Mouse (Mus musculus): ENCODE data around the gene Ccdc107. TPM values are rescaled to one million over a fixed set of nuclear protein-coding genes. Genes with fewer than 3 reads are reported as not detected.

Ccdc107 gene
- polyA plus RNA-seq, 1 experiment from 2014 or later, result 109 TPM

DNA sequence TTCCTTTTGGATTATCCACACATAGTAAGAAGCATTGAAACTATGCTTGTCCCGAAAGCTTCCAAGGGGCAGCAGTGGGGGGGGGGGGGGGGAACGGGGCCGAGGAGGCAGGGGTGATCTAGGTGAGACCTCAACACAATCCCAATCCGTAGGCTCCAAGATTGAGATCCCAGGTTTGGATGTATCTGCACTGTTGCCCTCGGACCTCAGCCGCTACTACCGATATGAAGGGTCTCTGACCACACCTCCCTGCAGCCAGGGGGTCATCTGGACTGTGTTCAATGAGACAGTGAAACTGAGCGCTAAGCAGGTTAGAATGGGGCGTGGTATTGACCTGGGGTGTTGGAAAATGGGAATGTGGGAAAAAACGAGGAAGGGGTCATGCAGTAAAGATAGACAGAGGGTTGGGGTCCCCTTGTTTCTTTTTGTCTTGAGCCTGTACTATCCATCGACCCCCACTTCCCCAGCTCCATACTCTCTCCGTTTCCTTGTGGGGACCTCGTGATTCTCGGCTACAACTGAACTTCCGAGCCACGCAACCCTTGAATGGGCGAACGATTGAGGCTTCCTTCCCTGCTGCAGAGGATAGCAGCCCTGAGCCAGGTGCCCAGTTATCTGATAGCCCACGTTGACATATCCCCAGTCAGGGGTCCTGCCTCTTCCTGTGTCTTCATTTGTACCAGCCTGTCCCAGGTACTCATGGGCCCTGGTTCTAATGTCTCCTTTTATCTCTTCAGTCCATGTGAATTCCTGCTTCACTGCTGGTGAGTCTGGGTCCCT lies 19.2 kb downstream of the Ccdc107 start:
- DNase-seq (ENCODE audit: low spot score) (no peak), ATAC-seq (replicated peaks; ENCODE audit: low FRiP score, low TSS enrichment, low read depth) (no peak)
- Histone ChIP-seq H3K27ac (ENCODE audit: low read depth) (no peak overlapping the region), H3K4me3 (ENCODE audit: low read depth, low read length) (no peak overlapping the region), H3K4me2 (ENCODE audit: low read length) (no peak overlapping the region), H3K36me3 (ENCODE audit: control insufficient read depth, insufficient read depth, low read length) (peaks cover 13% of the 10 kb centered on the region), H3K9ac (ENCODE audit: low read length) (no peak overlapping the region), H3K27me3 (replicated peaks; ENCODE audit: control insufficient read depth, insufficient read depth, low read length) (no peaks in the 10 kb centered on the region), H3K4me1 (replicated peaks; ENCODE audit: control insufficient read depth, insufficient read depth, low read length) (peaks cover 14% of the 10 kb centered on the region; the same call in 1 of the 2 replicates), H3K9me3 (ENCODE audit: control insufficient read depth, low read length) (no peaks in the 10 kb centered on the region)
- 74% methylated on average over 17 of the region's 19 CpGs for WGBS

GRCm38 (mm10) chr4:43512653-43513052 lies 20.0 kb downstream of the Ccdc107 start:
- DNase-seq (ENCODE audit: low spot score), result no peak

GRCm38 (mm10) chr4:43513300-43513699 lies 20.6 kb downstream of the Ccdc107 start:
- Histone ChIP-seq H3K4me3 (ENCODE audit: low read depth, low read length) (no peak overlapping the region), H3K4me2 (ENCODE audit: low read length) (no peak overlapping the region), H3K9me3 (ENCODE audit: control insufficient read depth, low read length) (no peaks in the 10 kb centered on the region), H3K9ac (ENCODE audit: low read length) (no peak overlapping the region), H3K36me3 (ENCODE audit: control insufficient read depth, insufficient read depth, low read length) (peaks cover 27% of the 10 kb centered on the region), H3K4me1 (replicated peaks; ENCODE audit: control insufficient read depth, insufficient read depth, low read length) (peaks cover 6% of the 10 kb centered on the region; the same call in 1 of the 2 replicates), H3K27ac (ENCODE audit: low read depth) (no peak overlapping the region), H3K27me3 (replicated peaks; ENCODE audit: control insufficient read depth, insufficient read depth, low read length) (no peaks in the 10 kb centered on the region)
- WGBS, result 88% methylated on average over 4 of the region's 4 CpGs
- no peak for ATAC-seq (replicated peaks; ENCODE audit: low FRiP score, low TSS enrichment, low read depth)
- no peak for DNase-seq (ENCODE audit: low spot score)

More at GRCm38 (mm10) chr4:43512653-43513052, 20.0 kb downstream of the Ccdc107 start:
- H3K9ac ChIP-seq (ENCODE audit: low read length), result no peak overlapping the region
- no peaks in the 10 kb centered on the region for H3K9me3 ChIP-seq (ENCODE audit: control insufficient read depth, low read length)
- H3K4me1 ChIP-seq (replicated peaks; ENCODE audit: control insufficient read depth, insufficient read depth, low read length), result peaks cover 12% of the 10 kb centered on the region; the same call in 1 of the 2 replicates
- H3K27me3 ChIP-seq (replicated peaks; ENCODE audit: control insufficient read depth, insufficient read depth, low read length), result no peaks in the 10 kb centered on the region
- H3K27ac ChIP-seq (ENCODE audit: low read depth), result no peak overlapping the region
- WGBS, result 64% methylated on average over 7 of the region's 7 CpGs
- H3K36me3 ChIP-seq (ENCODE audit: control insufficient read depth, insufficient read depth, low read length), result peaks cover 20% of the 10 kb centered on the region
- no peak overlapping the region for H3K4me2 ChIP-seq (ENCODE audit: low read length)
- no peak for ATAC-seq (replicated peaks; ENCODE audit: low FRiP score, low TSS enrichment, low read depth)
- no peak overlapping the region for H3K4me3 ChIP-seq (ENCODE audit: low read depth, low read length)

DNA sequence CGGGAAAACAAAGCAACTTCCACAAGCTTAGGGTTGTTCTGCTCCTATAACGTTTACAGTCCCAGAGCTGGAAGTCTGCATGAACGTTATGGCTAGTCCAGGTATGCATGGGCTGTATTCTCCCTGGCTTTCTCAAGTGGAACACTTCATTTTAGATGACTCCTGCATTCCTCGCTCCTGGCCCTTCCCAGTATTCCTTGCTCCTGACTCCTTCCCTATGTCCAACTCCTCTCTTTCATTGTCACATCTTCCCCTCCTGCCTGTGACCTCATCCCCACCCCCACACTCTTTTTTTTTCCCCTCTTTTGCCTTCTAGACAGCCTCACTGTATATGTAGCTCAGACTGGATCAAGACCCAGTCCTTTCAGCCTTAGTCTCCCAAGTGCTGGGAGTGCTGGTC lies 21.1 kb downstream of the Ccdc107 start:
- no peak overlapping the region for H3K4me3 ChIP-seq (ENCODE audit: low read depth, low read length)
- WGBS, result 67% methylated on average over 4 of the region's 4 CpGs
- no peak overlapping the region for H3K9ac ChIP-seq (ENCODE audit: low read length)
- no peak overlapping the region for H3K4me2 ChIP-seq (ENCODE audit: low read length)
- no peaks in the 10 kb centered on the region for H3K9me3 ChIP-seq (ENCODE audit: control insufficient read depth, low read length)
- H3K4me1 ChIP-seq (replicated peaks; ENCODE audit: control insufficient read depth, insufficient read depth, low read length), result peaks cover 5% of the 10 kb centered on the region; the same call in 1 of the 2 replicates
- ATAC-seq (replicated peaks; ENCODE audit: low FRiP score, low TSS enrichment, low read depth) (no peak), DNase-seq (ENCODE audit: low spot score) (no peak)
- H3K36me3 ChIP-seq (ENCODE audit: control insufficient read depth, insufficient read depth, low read length), result peaks cover 28% of the 10 kb centered on the region
- H3K27ac ChIP-seq (ENCODE audit: low read depth), result no peak overlapping the region
- no peaks in the 10 kb centered on the region for H3K27me3 ChIP-seq (replicated peaks; ENCODE audit: control insufficient read depth, insufficient read depth, low read length)

DNA sequence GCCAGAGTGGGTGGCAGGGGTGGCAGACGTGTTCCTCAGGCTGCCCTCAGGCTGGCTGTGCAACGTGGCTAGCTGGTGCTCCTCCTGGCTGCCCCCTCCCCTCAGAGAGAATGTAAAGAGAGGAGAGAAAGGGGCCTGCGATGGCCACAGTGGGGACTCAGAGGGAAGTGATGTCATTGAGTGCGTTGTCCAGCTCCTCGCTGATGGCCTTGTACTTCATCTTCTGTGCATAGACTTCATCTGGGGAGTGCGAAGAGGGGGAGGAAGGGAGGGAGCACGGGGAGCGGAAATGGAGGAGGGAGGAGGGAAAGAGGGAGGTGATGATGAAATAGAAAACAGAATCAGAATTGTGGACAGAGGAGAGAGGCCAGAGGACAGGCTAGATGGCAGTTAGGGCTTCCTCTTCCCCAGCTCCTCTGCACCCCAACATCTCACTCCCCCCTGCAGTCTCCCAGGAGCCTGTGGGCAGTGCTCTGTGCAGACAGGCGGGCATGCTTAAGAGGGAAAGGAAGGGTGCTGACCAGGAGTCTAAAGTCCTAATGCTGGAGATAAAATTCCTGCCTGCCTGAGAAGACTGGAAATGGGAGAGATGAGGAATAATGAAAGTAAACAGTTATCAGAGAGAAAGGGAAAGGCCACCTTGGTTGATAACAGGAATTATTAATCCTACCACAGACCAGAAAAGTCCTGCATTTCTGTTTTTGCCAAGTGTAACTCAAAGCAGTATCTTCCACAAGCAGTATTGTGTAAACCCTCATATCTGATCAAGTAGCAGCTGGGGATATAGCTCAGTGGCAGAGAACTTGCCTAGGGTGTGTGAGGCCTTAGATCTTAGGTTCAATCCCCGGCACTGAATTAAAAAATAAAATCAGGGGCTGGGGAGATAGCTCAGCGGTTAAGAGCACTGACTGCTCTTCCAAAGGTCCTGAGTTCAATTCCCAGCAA lies 23.3 kb downstream of the Ccdc107 start:
- Histone ChIP-seq H3K36me3 (ENCODE audit: control insufficient read depth, insufficient read depth, low read length) (peaks cover 33% of the 10 kb centered on the region), H3K27ac (ENCODE audit: low read depth) (no peak overlapping the region), H3K9me3 (ENCODE audit: control insufficient read depth, low read length) (no peaks in the 10 kb centered on the region), H3K4me1 (replicated peaks; ENCODE audit: control insufficient read depth, insufficient read depth, low read length) (peaks cover 8% of the 10 kb centered on the region), H3K9ac (ENCODE audit: low read length) (no peak overlapping the region), H3K27me3 (replicated peaks; ENCODE audit: control insufficient read depth, insufficient read depth, low read length) (no peaks in the 10 kb centered on the region), H3K4me2 (ENCODE audit: low read length) (no peak overlapping the region), H3K4me3 (ENCODE audit: low read depth, low read length) (no peak overlapping the region)
- DNase-seq (ENCODE audit: low spot score) (no peak), ATAC-seq (replicated peaks; ENCODE audit: low FRiP score, low TSS enrichment, low read depth) (no peak)
- WGBS, result 68% methylated on average over 11 of the region's 11 CpGs

GRCm38 (mm10) chr4:43519551-43519950 lies 26.9 kb downstream of the Ccdc107 start:
- Histone ChIP-seq H3K4me1 (replicated peaks; ENCODE audit: control insufficient read depth, insufficient read depth, low read length) (peaks cover 23% of the 10 kb centered on the region), H3K27me3 (replicated peaks; ENCODE audit: control insufficient read depth, insufficient read depth, low read length) (no peaks in the 10 kb centered on the region), H3K9ac (ENCODE audit: low read length) (no peak overlapping the region), H3K9me3 (ENCODE audit: control insufficient read depth, low read length) (no peaks in the 10 kb centered on the region), H3K4me3 (ENCODE audit: low read depth, low read length) (peak overlapping the region; percentile 1; the same call in 1 of the 2 replicates), H3K27ac (ENCODE audit: low read depth) (no peak overlapping the region), H3K4me2 (ENCODE audit: low read length) (peak overlapping the region; percentile 71), H3K36me3 (ENCODE audit: control insufficient read depth, insufficient read depth, low read length) (peaks cover 33% of the 10 kb centered on the region)
- 31% methylated on average over 10 of the region's 10 CpGs for WGBS
- no peak for ATAC-seq (replicated peaks; ENCODE audit: low FRiP score, low TSS enrichment, low read depth)
- DNase-seq (ENCODE audit: low spot score), result no peak

DNA sequence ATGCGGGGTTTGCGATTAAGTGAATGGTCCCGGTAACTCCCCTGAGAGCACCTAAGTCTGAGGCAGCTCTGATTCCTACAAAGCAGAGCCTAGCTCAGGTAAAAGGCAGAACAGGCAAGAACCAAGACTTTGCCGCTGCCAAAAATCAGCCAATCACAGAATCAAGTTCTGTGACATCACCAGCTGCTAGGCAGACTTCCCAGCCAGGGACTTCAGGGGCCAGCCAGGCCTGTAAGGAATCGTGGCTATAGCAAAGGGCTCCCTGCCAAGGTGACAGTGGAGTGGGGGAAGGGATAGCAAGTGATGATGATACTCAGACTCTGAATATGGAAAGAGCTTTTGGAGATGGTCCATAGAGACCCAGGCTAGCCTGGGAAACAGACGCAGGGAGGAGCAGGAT lies 27.3 kb downstream of the Ccdc107 start:
- no peaks in the 10 kb centered on the region for H3K9me3 ChIP-seq (ENCODE audit: control insufficient read depth, low read length)
- DNase-seq (ENCODE audit: low spot score) (peak; percentile 100), ATAC-seq (replicated peaks; ENCODE audit: low FRiP score, low TSS enrichment, low read depth) (peak; percentile 29; the same call in 1 of the 2 replicates)
- H3K4me3 ChIP-seq (ENCODE audit: low read depth, low read length), result peak overlapping the region; percentile 1
- peaks cover 33% of the 10 kb centered on the region for H3K36me3 ChIP-seq (ENCODE audit: control insufficient read depth, insufficient read depth, low read length)
- 12% methylated on average over 6 of the region's 6 CpGs for WGBS
- no peaks in the 10 kb centered on the region for H3K27me3 ChIP-seq (replicated peaks; ENCODE audit: control insufficient read depth, insufficient read depth, low read length)
- no peak overlapping the region for H3K27ac ChIP-seq (ENCODE audit: low read depth)
- peak overlapping the region; percentile 71 for H3K4me2 ChIP-seq (ENCODE audit: low read length)
- no peak overlapping the region for H3K9ac ChIP-seq (ENCODE audit: low read length)
- H3K4me1 ChIP-seq (replicated peaks; ENCODE audit: control insufficient read depth, insufficient read depth, low read length), result peaks cover 23% of the 10 kb centered on the region

DNA sequence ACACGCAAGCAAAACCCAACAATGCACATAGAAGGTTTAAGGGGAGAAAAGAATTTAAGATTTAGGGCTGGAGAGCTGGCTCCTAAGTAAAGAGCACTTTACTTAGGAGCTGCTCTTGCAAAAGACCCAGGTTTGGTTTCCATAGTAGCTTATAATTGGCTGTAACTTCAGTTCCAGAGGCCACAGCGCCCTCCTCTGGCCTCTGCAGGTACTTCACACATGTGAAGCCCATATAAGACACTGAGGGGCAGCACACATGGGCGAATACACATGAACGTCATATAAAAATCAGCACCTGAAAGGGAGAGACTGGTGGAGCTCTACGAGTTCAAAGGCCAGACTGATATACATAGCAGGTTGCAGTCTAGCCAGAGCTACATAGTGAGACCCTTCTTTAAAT lies 35.2 kb downstream of the Ccdc107 start:
- H3K36me3 ChIP-seq (ENCODE audit: control insufficient read depth, insufficient read depth, low read length), result peaks cover 21% of the 10 kb centered on the region
- ATAC-seq (replicated peaks; ENCODE audit: low FRiP score, low TSS enrichment, low read depth) (no peak), DNase-seq (ENCODE audit: low spot score) (no peak)
- 68% methylated on average over 5 of the region's 5 CpGs for WGBS
- 0 out of 2 replicates have a peak, but pooled peaks cover 7% of the 10 kb centered on the region for H3K4me1 ChIP-seq (replicated peaks; ENCODE audit: control insufficient read depth, insufficient read depth, low read length)
- H3K4me3 ChIP-seq (ENCODE audit: low read depth, low read length), result no peak overlapping the region
- no peak overlapping the region for H3K27ac ChIP-seq (ENCODE audit: low read depth)
- no peaks in the 10 kb centered on the region for H3K9me3 ChIP-seq (ENCODE audit: control insufficient read depth, low read length)
- no peaks in the 10 kb centered on the region for H3K27me3 ChIP-seq (replicated peaks; ENCODE audit: control insufficient read depth, insufficient read depth, low read length)
- H3K4me2 ChIP-seq (ENCODE audit: low read length), result no peak overlapping the region
- H3K9ac ChIP-seq (ENCODE audit: low read length), result no peak overlapping the region

Data from intestine, embryonic 14.5 days (tissue).